Mouse (Mus musculus) heart, postnatal 0 days (tissue): ENCODE results near the gene Ier5.

Experiments used
- CTCF ChIP-seq: IDR thresholded peaks from 2 replicates; pipeline ENCODE4 v1.5.1; 2016; ENCODE audit warnings: antibody characterized with exemption, control low read depth, low read depth
- EP300 ChIP-seq: IDR thresholded peaks from 2 replicates; pipeline ENCODE4 v1.6.1; 2016; ENCODE audit warnings: antibody characterized with exemption, low read depth

- TF ChIP-seq EP300 = no peak
- TF ChIP-seq CTCF = no peak
These were observed 20.3 kb upstream of the Ier5 start for GRCm38 (mm10) chr1:155119719-155120118.
